Mouse (Mus musculus) kidney, adult 11 months (tissue): Measurements from ENCODE around the gene Akt3.

ENCODE experiments used
- DNase-seq: peaks from one replicate; pipeline ENCODE4 v3.0.0; 2022

The Akt3 gene

DNA sequence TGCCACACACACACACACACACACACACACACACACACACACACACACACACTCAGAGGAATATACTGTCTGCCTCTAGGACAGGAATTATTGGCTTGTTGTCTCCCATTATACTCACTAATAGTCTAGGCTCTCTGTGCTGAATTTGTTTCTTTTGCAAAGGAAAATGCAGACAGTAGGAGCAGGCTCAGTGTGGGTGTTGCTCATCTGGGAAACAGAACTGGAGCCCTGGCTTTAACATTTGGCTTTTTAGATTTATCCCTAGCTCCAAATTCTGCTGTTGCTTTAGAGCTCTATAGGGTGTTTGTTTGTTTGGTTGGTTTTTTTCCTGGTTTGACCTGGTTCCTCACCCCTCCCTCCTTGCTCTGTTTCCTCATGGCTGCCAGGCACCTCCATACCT lies 278.8 kb downstream of the Akt3 start:
- DNase-seq, result no peak

DNA sequence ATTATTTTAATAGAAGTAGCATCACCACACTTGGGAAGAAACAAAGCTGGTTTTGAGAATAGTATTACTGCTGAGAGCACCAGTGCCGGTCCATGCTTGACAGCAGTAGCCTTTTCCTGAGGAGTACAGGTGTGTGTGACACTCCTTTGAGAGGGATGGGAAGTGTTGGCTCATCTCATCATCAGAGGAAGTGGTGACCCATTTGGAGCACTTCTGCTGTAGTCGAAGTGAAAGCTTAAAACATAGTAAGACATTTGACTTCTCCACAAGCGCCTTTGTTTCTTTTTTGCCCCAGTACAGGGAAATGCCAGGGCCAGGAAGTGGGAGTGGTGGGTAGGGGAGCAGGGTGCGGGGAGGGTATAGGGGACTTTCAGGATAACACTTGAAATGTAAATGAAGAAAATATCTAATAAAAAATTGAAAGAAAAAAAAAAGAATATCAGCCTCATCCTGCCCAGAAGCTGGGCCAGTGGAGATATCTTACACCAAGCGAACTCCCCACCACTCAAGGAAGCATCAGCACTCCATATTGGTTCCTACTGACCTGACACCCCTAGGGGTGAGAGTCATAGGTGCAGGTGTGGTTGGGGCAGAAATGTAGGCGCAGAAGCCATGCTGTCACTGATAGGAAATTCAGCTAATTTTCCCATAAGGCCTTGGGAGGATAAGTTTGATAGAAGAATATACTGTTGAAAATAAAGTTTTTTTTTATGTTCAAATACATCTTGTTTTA lies 284.5 kb downstream of the Akt3 start:
- DNase-seq, result no peak

DNA sequence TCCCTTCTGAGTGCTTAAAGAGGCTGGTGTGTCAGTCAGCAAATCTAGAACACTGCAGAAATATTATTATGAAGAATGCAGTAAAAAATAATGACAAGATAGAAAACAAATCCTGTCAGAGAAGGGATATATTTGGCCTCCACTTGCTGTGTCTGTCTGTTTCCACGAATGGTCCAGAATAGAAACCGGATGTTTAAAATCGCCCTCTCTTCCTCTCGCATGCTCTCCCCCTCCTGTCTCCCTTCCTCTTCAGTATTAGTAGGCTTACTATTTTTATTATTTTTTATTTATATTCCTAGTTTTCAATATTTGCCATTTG lies 286.6 kb downstream of the Akt3 start:
- no peak for DNase-seq

DNA sequence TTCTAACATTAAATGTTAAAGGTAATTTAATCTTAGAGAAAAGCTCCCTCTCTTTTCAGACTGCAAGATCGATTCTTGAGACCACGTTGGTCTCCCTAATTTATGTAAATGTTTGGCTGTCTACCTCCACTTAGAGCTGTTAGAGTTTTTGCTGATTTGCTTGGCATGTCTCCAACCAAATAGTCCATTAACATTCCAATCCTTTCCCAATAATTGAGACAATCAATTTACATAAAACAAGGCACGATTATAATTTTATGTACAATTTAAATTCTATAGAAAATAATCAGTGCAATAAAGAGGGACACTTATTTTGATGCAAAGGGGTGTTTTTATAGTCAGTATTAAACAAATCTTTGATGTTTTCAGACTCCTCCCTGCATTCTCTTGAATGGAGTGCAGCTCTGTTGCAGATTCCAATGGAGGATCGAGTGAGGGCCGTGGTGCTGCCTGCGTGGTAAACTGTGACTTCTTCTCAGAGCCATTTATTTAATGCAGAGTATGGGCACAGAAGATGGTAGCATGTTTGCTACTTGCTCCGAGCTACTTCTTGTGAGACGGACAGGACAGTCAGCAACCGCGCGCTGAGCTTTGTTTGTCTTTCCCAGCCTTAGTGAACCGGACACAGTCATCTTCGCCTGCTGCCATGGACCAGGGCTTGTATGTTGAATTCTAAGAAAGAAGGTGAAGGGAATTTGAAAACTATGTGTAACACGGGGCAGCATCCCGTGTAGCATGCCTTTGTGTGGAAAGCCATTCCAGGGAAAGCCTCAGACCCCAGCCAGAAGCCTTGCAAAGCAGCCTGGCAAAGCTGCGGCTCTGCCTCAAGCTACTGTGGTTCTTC lies 287.1 kb downstream of the Akt3 start:
- DNase-seq, result no peak
